Mouse (Mus musculus): ENCODE results near the gene Lrrc4. TPM values are rescaled to one million over a fixed set of nuclear protein-coding genes. Genes with fewer than 3 reads are reported as not detected.

Lrrc4 gene
- total and polyA plus RNA-seq, 3 experiments: 0.11 TPM; not detected in 2

DNA sequence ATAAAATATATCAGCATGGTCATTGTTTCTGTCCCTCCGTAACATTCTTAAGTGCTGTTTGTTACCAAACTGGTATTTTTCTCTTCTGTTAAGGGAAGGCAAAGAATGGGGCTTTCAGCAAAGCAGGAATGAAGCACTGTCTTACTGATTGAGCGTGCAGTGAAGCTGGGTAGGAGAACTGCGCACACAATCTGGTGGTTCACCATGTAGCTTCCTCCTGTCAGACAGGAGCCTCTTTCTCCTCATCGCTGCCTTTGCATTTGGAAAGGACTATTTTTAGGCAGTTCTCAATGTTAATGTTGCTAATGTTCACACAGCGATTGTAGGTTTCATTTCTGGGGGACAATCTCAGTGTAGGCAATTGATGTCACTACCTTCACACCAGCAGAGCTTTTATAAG lies 162.3 kb downstream of the Lrrc4 start:
- no peak for TF ChIP-seq CTCF (IDR thresholded peaks at IDR 0.05; ENCODE audit: low read depth, low read length)
- Histone ChIP-seq H3K4me3 (ENCODE audit: low read depth, low read length) (no peak overlapping the region), H3K9me3 (replicated peaks) (no peaks in the 10 kb centered on the region), H3K4me1 (ENCODE audit: insufficient read depth, low read depth, low read length) (no peaks in the 10 kb centered on the region), H3K36me3 (replicated peaks) (peaks cover 63% of the 10 kb centered on the region), H3K27me3 (ENCODE audit: insufficient read depth, low read length) (no peaks in the 10 kb centered on the region)
- ATAC-seq (ENCODE audit: extremely low read depth, insufficient number of reproducible peaks, low FRiP score, poor library complexity, severe bottlenecking): no peak
- DNase-seq (ENCODE audit: low spot score): no peak

DNA sequence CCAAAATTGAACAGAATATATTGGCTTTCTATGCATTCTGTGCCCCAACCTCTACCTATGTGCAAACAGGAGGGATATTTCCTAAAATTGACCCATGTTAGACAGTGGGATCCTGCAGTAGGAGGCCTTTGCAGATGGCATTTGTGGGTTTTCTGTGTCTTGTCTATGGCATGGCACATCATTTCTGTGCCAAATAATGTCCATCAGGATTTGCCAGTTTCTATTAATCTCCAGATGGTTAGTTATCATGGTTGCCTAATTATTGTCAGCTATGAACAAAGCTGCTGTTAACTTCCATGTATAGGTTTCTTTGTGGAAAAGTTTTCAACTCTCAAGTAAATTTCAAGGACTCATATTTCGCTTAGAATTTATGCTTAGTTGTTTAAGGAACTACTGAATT lies 164.0 kb downstream of the Lrrc4 start:
- ATAC-seq (ENCODE audit: extremely low read depth, insufficient number of reproducible peaks, low FRiP score, poor library complexity, severe bottlenecking) (no peak), DNase-seq (ENCODE audit: low spot score) (no peak)
- Histone ChIP-seq H3K4me3 (ENCODE audit: low read depth, low read length) (no peak overlapping the region), H3K27me3 (ENCODE audit: insufficient read depth, low read length) (no peaks in the 10 kb centered on the region), H3K4me1 (ENCODE audit: insufficient read depth, low read depth, low read length) (no peaks in the 10 kb centered on the region), H3K36me3 (replicated peaks) (peaks cover 58% of the 10 kb centered on the region), H3K9me3 (replicated peaks) (no peaks in the 10 kb centered on the region)
- TF ChIP-seq CTCF (IDR thresholded peaks at IDR 0.05; ENCODE audit: low read depth, low read length): no peak
- TF ChIP-seq TAL1 (conservative IDR thresholded peaks at IDR 0.05; ENCODE audit: low read depth, low read length): no peak
- TF ChIP-seq GATA2 (IDR thresholded peaks at IDR 0.05; ENCODE audit: borderline replicate concordance, low read depth, low read length): no peak
- TF ChIP-seq POLR2AphosphoS5 (IDR thresholded peaks at IDR 0.05; ENCODE audit: insufficient replicate concordance, low read depth, low read length): no peak
- TF ChIP-seq GATA1 (IDR thresholded peaks at IDR 0.05; ENCODE audit: borderline replicate concordance, low read length): no peak

DNA sequence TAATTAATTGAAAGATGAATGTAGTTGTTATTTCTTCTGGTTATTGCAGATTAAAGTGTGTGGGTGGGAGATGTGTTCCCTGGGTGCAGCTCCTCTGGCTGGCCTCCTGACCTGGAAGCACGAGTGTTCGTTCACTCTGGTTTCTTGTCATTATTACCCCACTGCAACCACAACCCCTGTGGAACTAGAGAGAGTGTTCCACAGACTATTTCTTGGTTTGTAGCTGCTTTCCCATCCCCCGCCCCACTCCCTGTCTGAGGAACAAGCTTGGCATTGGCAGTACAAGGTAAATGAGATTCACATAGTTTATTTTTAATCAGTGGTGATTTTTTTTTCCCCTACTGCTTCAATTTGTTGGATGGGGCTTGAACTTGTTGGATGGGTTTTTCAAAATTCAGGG lies 166.8 kb downstream of the Lrrc4 start:
- Histone ChIP-seq H3K36me3 (replicated peaks) (peaks cover 45% of the 10 kb centered on the region), H3K9me3 (replicated peaks) (no peaks in the 10 kb centered on the region), H3K4me1 (ENCODE audit: insufficient read depth, low read depth, low read length) (no peaks in the 10 kb centered on the region), H3K27me3 (ENCODE audit: insufficient read depth, low read length) (no peaks in the 10 kb centered on the region), H3K4me3 (ENCODE audit: low read depth, low read length) (no peak overlapping the region)
- ATAC-seq (ENCODE audit: extremely low read depth, insufficient number of reproducible peaks, low FRiP score, poor library complexity, severe bottlenecking): no peak
- TF ChIP-seq POLR2AphosphoS5 (IDR thresholded peaks at IDR 0.05; ENCODE audit: insufficient replicate concordance, low read depth, low read length) (no peak), GATA2 (IDR thresholded peaks at IDR 0.05; ENCODE audit: borderline replicate concordance, low read depth, low read length) (no peak)
- DNase-seq (ENCODE audit: low spot score): no peak

- DNase-seq (ENCODE audit: low spot score) (no peak), ATAC-seq (ENCODE audit: extremely low read depth, insufficient number of reproducible peaks, low FRiP score, poor library complexity, severe bottlenecking) (no peak)
- Histone ChIP-seq H3K4me3 (ENCODE audit: low read depth, low read length) (no peak overlapping the region), H3K9me3 (replicated peaks) (no peaks in the 10 kb centered on the region), H3K27me3 (ENCODE audit: insufficient read depth, low read length) (no peaks in the 10 kb centered on the region), H3K4me1 (ENCODE audit: insufficient read depth, low read depth, low read length) (no peaks in the 10 kb centered on the region), H3K36me3 (replicated peaks) (peaks cover 45% of the 10 kb centered on the region)
- TF ChIP-seq GATA1 (IDR thresholded peaks at IDR 0.05; ENCODE audit: borderline replicate concordance, low read length): no peak
- TF ChIP-seq CTCF (IDR thresholded peaks at IDR 0.05; ENCODE audit: low read depth, low read length): no peak
- TF ChIP-seq TAL1 (conservative IDR thresholded peaks at IDR 0.05; ENCODE audit: low read depth, low read length): no peak
- TF ChIP-seq POLR2AphosphoS5 (IDR thresholded peaks at IDR 0.05; ENCODE audit: insufficient replicate concordance, low read depth, low read length): no peak
- TF ChIP-seq GATA2 (IDR thresholded peaks at IDR 0.05; ENCODE audit: borderline replicate concordance, low read depth, low read length): no peak
These were observed 167.9 kb downstream of the Lrrc4 start for GRCm38 (mm10) chr6:28663670-28664069.

GRCm38 (mm10) chr6:28663004-28663403 lies 168.5 kb downstream of the Lrrc4 start:
- no peak for DNase-seq (ENCODE audit: low spot score)

GRCm38 (mm10) chr6:28656511-28656910 lies 175.0 kb downstream of the Lrrc4 start:
- Histone ChIP-seq H3K4me3 (ENCODE audit: low read depth, low read length) (no peak overlapping the region), H3K27me3 (ENCODE audit: insufficient read depth, low read length) (no peaks in the 10 kb centered on the region), H3K9me3 (replicated peaks) (no peaks in the 10 kb centered on the region), H3K36me3 (replicated peaks) (peaks cover 24% of the 10 kb centered on the region), H3K4me1 (ENCODE audit: insufficient read depth, low read depth, low read length) (no peaks in the 10 kb centered on the region)
- no peak for ATAC-seq (ENCODE audit: extremely low read depth, insufficient number of reproducible peaks, low FRiP score, poor library complexity, severe bottlenecking)
- no peak for DNase-seq (ENCODE audit: low spot score)
- no peak for TF ChIP-seq GATA2 (IDR thresholded peaks at IDR 0.05; ENCODE audit: borderline replicate concordance, low read depth, low read length)
- no peak for TF ChIP-seq GATA1 (IDR thresholded peaks at IDR 0.05; ENCODE audit: borderline replicate concordance, low read length)
- no peak for TF ChIP-seq POLR2AphosphoS5 (IDR thresholded peaks at IDR 0.05; ENCODE audit: insufficient replicate concordance, low read depth, low read length)
- no peak for TF ChIP-seq CTCF (IDR thresholded peaks at IDR 0.05; ENCODE audit: low read depth, low read length)
- no peak for TF ChIP-seq TAL1 (conservative IDR thresholded peaks at IDR 0.05; ENCODE audit: low read depth, low read length)

More at GRCm38 (mm10) chr6:28663004-28663403, 168.5 kb downstream of the Lrrc4 start:
- no peaks in the 10 kb centered on the region for H3K9me3 ChIP-seq (replicated peaks)
- H3K4me1 ChIP-seq (ENCODE audit: insufficient read depth, low read depth, low read length): no peaks in the 10 kb centered on the region
- no peak for ATAC-seq (ENCODE audit: extremely low read depth, insufficient number of reproducible peaks, low FRiP score, poor library complexity, severe bottlenecking)
- no peaks in the 10 kb centered on the region for H3K27me3 ChIP-seq (ENCODE audit: insufficient read depth, low read length)
- H3K4me3 ChIP-seq (ENCODE audit: low read depth, low read length): no peak overlapping the region
- no peak for TF ChIP-seq GATA1 (IDR thresholded peaks at IDR 0.05; ENCODE audit: borderline replicate concordance, low read length)
- no peak for TF ChIP-seq CTCF (IDR thresholded peaks at IDR 0.05; ENCODE audit: low read depth, low read length)
- no peak for TF ChIP-seq POLR2AphosphoS5 (IDR thresholded peaks at IDR 0.05; ENCODE audit: insufficient replicate concordance, low read depth, low read length)
- no peak for TF ChIP-seq TAL1 (conservative IDR thresholded peaks at IDR 0.05; ENCODE audit: low read depth, low read length)
- TF ChIP-seq GATA2 (IDR thresholded peaks at IDR 0.05; ENCODE audit: borderline replicate concordance, low read depth, low read length): no peak
- H3K36me3 ChIP-seq (replicated peaks): peaks cover 42% of the 10 kb centered on the region

DNA sequence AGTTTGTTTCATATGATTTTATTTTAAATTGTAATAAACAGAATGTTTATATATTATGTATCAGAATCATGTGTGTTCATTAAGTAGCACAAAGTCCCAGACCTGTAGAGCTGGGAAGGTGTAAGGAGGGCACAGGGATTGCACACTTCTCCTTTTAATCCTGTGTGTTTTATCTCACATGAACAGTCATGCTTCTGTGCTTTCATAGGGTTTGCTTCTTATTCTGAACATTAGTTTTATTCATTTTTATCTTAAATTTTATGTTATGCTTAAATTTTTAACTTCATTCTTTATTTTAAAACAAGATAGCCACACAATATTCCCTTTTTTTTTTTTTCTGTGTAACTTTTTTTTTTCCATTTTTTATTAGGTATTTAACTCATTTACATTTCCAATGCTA lies 186.3 kb downstream of the Lrrc4 start:
- Histone ChIP-seq H3K27me3 (ENCODE audit: insufficient read depth, low read length) (no peaks in the 10 kb centered on the region), H3K4me1 (ENCODE audit: insufficient read depth, low read depth, low read length) (no peaks in the 10 kb centered on the region), H3K9me3 (replicated peaks) (no peaks in the 10 kb centered on the region), H3K4me3 (ENCODE audit: low read depth, low read length) (no peak overlapping the region), H3K36me3 (replicated peaks) (peaks cover 22% of the 10 kb centered on the region)
- DNase-seq (ENCODE audit: low spot score) (no peak), ATAC-seq (ENCODE audit: extremely low read depth, insufficient number of reproducible peaks, low FRiP score, poor library complexity, severe bottlenecking) (no peak)
- TF ChIP-seq POLR2AphosphoS5 (IDR thresholded peaks at IDR 0.05; ENCODE audit: insufficient replicate concordance, low read depth, low read length): no peak
